Comparison of ENCODE assay signal across 8 mouse cellular contexts in genomic region chr11:81152460-81153160, GRCm38 (mm10).
A peak's percentile ranks its signal among the peaks of the same experiment; 100 is the strongest.
DNase-seq lines count a peak whose midpoint lies in the region; ATAC-seq lines count a peak whose summit lies in the region.

No protein-coding gene starts in this region.

- H3K27me3 ChIP-seq in heart, embryonic 13.5 days (replicated peaks), result peaks cover 88% of the 10 kb centered on the region
- peaks cover 53% of the 10 kb centered on the region for H3K27me3 ChIP-seq in stomach, embryonic 16.5 days (ENCODE audit: control insufficient read depth, insufficient read depth, low read length)

- H3K4me3 ChIP-seq in heart, embryonic 13.5 days, result peak overlapping the region; percentile 60
- H3K4me3 ChIP-seq in stomach, embryonic 16.5 days (replicated peaks; ENCODE audit: low read length), result peak overlapping the region; percentile 50

- no peaks in the 10 kb centered on the region for H3K9me3 ChIP-seq in heart, embryonic 13.5 days
- no peaks in the 10 kb centered on the region for H3K9me3 ChIP-seq in stomach, embryonic 16.5 days (replicated peaks; ENCODE audit: control insufficient read depth, low read length)

- peak overlapping the region; percentile 95 for H3K4me2 ChIP-seq in heart, embryonic 13.5 days
- H3K4me2 ChIP-seq in stomach, embryonic 16.5 days (ENCODE audit: low read depth, low read length), result peak overlapping the region; percentile 92

- H3K27ac ChIP-seq in heart, embryonic 13.5 days (replicated peaks), result no peak overlapping the region
- H3K27ac ChIP-seq in stomach, embryonic 16.5 days (ENCODE audit: low read length), result no peak overlapping the region

- 0% methylated on average over 55 of the region's 55 CpGs for WGBS in heart, embryonic 13.5 days
- under 1% methylated on average over 55 of the region's 55 CpGs for WGBS in stomach, embryonic 16.5 days

- H3K4me1 ChIP-seq in heart, embryonic 13.5 days, result peaks cover 25% of the 10 kb centered on the region
- H3K4me1 ChIP-seq in stomach, embryonic 16.5 days (ENCODE audit: control insufficient read depth, insufficient read depth, low read length), result peaks cover 16% of the 10 kb centered on the region

- peak; percentile 10 for DNase-seq in ovary, postnatal 10 days (ENCODE audit: low spot score)
- DNase-seq in ovary, adult 18-20 months (ENCODE audit: low spot score), result no peak
- DNase-seq in layer of hippocampus, adult 9-11 months, result peak; percentile 58
- DNase-seq in mesoderm, embryonic 11.5 days (ENCODE audit: low read depth, low spot score), result peak; percentile 63

- 0 out of 2 replicates have a peak, but pooled peaks have one; percentile 18 for ATAC-seq in common myeloid progenitor, adult 5-6 weeks (replicated peaks; ENCODE audit: low read depth, poor library complexity, severe bottlenecking)
- ATAC-seq in heart, embryonic 13.5 days (ENCODE audit: extremely low read depth, insufficient number of reproducible peaks, low FRiP score, low TSS enrichment), result peak; percentile 51; the same call in 1 of the 2 replicates
- peak; percentile 57; the same call in 1 of the 2 replicates for ATAC-seq in stomach, embryonic 16.5 days (ENCODE audit: insufficient read depth, low FRiP score)
- ATAC-seq in megakaryocyte, adult 5-6 weeks (ENCODE audit: poor library complexity, severe bottlenecking), result no peak

- peak overlapping the region; percentile 69 for H3K9ac ChIP-seq in heart, embryonic 13.5 days
- H3K9ac ChIP-seq in stomach, embryonic 16.5 days (ENCODE audit: low read length), result peak overlapping the region; percentile 61

- H3K36me3 ChIP-seq in heart, embryonic 13.5 days, result no peaks in the 10 kb centered on the region
- no peaks in the 10 kb centered on the region for H3K36me3 ChIP-seq in stomach, embryonic 16.5 days (ENCODE audit: control insufficient read depth, insufficient read depth, low read length)
